Mouse (Mus musculus): ENCODE results near the gene Serpina3f.

Serpina3f gene

GRCm38 (mm10) chr12:104248231-104248630 lies 33.9 kb downstream of the Serpina3f start:
- DNase-seq (ENCODE audit: low read depth, low spot score), result no peak

GRCm38 (mm10) chr12:104261041-104261440 lies 46.7 kb downstream of the Serpina3f start:
- DNase-seq (ENCODE audit: low read depth, low spot score), result no peak

GRCm38 (mm10) chr12:104262863-104263262 lies 48.5 kb downstream of the Serpina3f start, which contains the start of gene Serpina3i:
TSS of gene Serpina3i (plus strand) at chr12:104263122.
- no peak for DNase-seq (ENCODE audit: low read depth, low spot score)

- DNase-seq (ENCODE audit: low read depth, low spot score), result peak; percentile 63
Observed at GRCm38 (mm10) chr12:104266374-104266773, 52.0 kb downstream of the Serpina3f start.

Measured in A20 (cell line).